Mouse (Mus musculus): ENCODE results near the gene Tmod2. TPM values are rescaled to one million over a fixed set of nuclear protein-coding genes. Genes with fewer than 3 reads are reported as not detected.
A peak's percentile ranks its signal among the peaks of the same experiment; 100 is the strongest.

The Tmod2 gene
- polyA plus RNA-seq, 1 experiment from 2014 or later: 339 TPM

- WGBS: 84% methylated on average over 13 of the region's 13 CpGs
- H3K4me2 ChIP-seq (ENCODE audit: low read length): no peak overlapping the region
- no peaks in the 10 kb centered on the region for H3K27me3 ChIP-seq (replicated peaks; ENCODE audit: control insufficient read depth, insufficient read depth, low read length)
- H3K9ac ChIP-seq (ENCODE audit: low read depth, low read length): no peak overlapping the region
- peaks cover 17% of the 10 kb centered on the region for H3K4me1 ChIP-seq (ENCODE audit: control insufficient read depth, insufficient read depth, low read depth, low read length)
- no peak overlapping the region for H3K27ac ChIP-seq (ENCODE audit: low read depth, low read length)
- no peaks in the 10 kb centered on the region for H3K36me3 ChIP-seq (ENCODE audit: control insufficient read depth, insufficient read depth, low read length)
- no peak for ATAC-seq
- H3K9me3 ChIP-seq (ENCODE audit: control insufficient read depth, low read length): no peaks in the 10 kb centered on the region
- H3K4me3 ChIP-seq (ENCODE audit: low read length): no peak overlapping the region
These were observed 50.0 kb downstream of the Tmod2 start for GRCm38 (mm10) chr9:75561040-75561669.

GRCm38 (mm10) chr9:75560353-75560752 is 50.8 kb downstream of the Tmod2 start:
- Histone ChIP-seq H3K4me3 (ENCODE audit: low read length) (no peak overlapping the region), H3K27me3 (replicated peaks; ENCODE audit: control insufficient read depth, insufficient read depth, low read length) (no peaks in the 10 kb centered on the region), H3K4me1 (ENCODE audit: control insufficient read depth, insufficient read depth, low read depth, low read length) (peaks cover 17% of the 10 kb centered on the region), H3K9ac (ENCODE audit: low read depth, low read length) (no peak overlapping the region), H3K4me2 (ENCODE audit: low read length) (peak overlapping the region; percentile 74), H3K36me3 (ENCODE audit: control insufficient read depth, insufficient read depth, low read length) (no peaks in the 10 kb centered on the region), H3K27ac (ENCODE audit: low read depth, low read length) (no peak overlapping the region), H3K9me3 (ENCODE audit: control insufficient read depth, low read length) (no peaks in the 10 kb centered on the region)
- no peak for ATAC-seq

GRCm38 (mm10) chr9:75559512-75560012 is 51.6 kb downstream of the Tmod2 start, which contains the start of gene Tmod3:
Gene Tmod3 (minus strand): TSS chr9:75559657.
- peak; percentile 97 for ATAC-seq
- H3K9me3 ChIP-seq (ENCODE audit: control insufficient read depth, low read length): no peaks in the 10 kb centered on the region
- peak within 1 kb of the TSS; percentile 88 for H3K9ac ChIP-seq (ENCODE audit: low read depth, low read length)
- peak within 1 kb of the TSS; percentile 94 for H3K4me3 ChIP-seq (ENCODE audit: low read length)
- H3K36me3 ChIP-seq (ENCODE audit: control insufficient read depth, insufficient read depth, low read length): no peaks in the 10 kb centered on the region
- H3K4me1 ChIP-seq (ENCODE audit: control insufficient read depth, insufficient read depth, low read depth, low read length): peaks cover 17% of the 10 kb centered on the region
- 2% methylated on average over 21 of the region's 21 CpGs for WGBS
- no peaks in the 10 kb centered on the region for H3K27me3 ChIP-seq (replicated peaks; ENCODE audit: control insufficient read depth, insufficient read depth, low read length)
- peak within 1 kb of the TSS; percentile 81 for H3K27ac ChIP-seq (ENCODE audit: low read depth, low read length)
- peak within 1 kb of the TSS; percentile 74 for H3K4me2 ChIP-seq (ENCODE audit: low read length)

- H3K4me1 ChIP-seq (ENCODE audit: control insufficient read depth, insufficient read depth, low read depth, low read length): peaks cover 17% of the 10 kb centered on the region
- no peaks in the 10 kb centered on the region for H3K27me3 ChIP-seq (replicated peaks; ENCODE audit: control insufficient read depth, insufficient read depth, low read length)
- peak overlapping the region; percentile 74 for H3K4me2 ChIP-seq (ENCODE audit: low read length)
- H3K27ac ChIP-seq (ENCODE audit: low read depth, low read length): peak overlapping the region; percentile 81
- H3K4me3 ChIP-seq (ENCODE audit: low read length): peak overlapping the region; percentile 94
- H3K36me3 ChIP-seq (ENCODE audit: control insufficient read depth, insufficient read depth, low read length): no peaks in the 10 kb centered on the region
- no peaks in the 10 kb centered on the region for H3K9me3 ChIP-seq (ENCODE audit: control insufficient read depth, low read length)
- peak overlapping the region; percentile 88 for H3K9ac ChIP-seq (ENCODE audit: low read depth, low read length)
- peak; percentile 85 for ATAC-seq
- WGBS: under 1% methylated on average over 47 of the region's 47 CpGs
These were observed 52.2 kb downstream of the Tmod2 start for GRCm38 (mm10) chr9:75558812-75559511.

GRCm38 (mm10) chr9:75558360-75558759 is 52.8 kb downstream of the Tmod2 start:
- Histone ChIP-seq H3K27ac (ENCODE audit: low read depth, low read length) (no peak overlapping the region), H3K27me3 (replicated peaks; ENCODE audit: control insufficient read depth, insufficient read depth, low read length) (no peaks in the 10 kb centered on the region), H3K4me1 (ENCODE audit: control insufficient read depth, insufficient read depth, low read depth, low read length) (peaks cover 17% of the 10 kb centered on the region), H3K36me3 (ENCODE audit: control insufficient read depth, insufficient read depth, low read length) (no peaks in the 10 kb centered on the region), H3K9me3 (ENCODE audit: control insufficient read depth, low read length) (no peaks in the 10 kb centered on the region), H3K9ac (ENCODE audit: low read depth, low read length) (peak overlapping the region; percentile 88), H3K4me3 (ENCODE audit: low read length) (peak overlapping the region; percentile 94), H3K4me2 (ENCODE audit: low read length) (peak overlapping the region; percentile 74)
- WGBS: 28% methylated on average over 3 of the region's 3 CpGs
- no peak for ATAC-seq

GRCm38 (mm10) chr9:75553719-75554118 is 57.4 kb downstream of the Tmod2 start:
- 69% methylated on average over 4 of the region's 4 CpGs for WGBS
- no peak for ATAC-seq

GRCm38 (mm10) chr9:75551342-75551741 is 59.8 kb downstream of the Tmod2 start:
- Histone ChIP-seq H3K9ac (ENCODE audit: low read depth, low read length) (no peak overlapping the region), H3K4me3 (ENCODE audit: low read length) (no peak overlapping the region), H3K9me3 (ENCODE audit: control insufficient read depth, low read length) (peaks cover 4% of the 10 kb centered on the region; the same call in 1 of the 2 replicates), H3K27ac (ENCODE audit: low read depth, low read length) (no peak overlapping the region), H3K4me1 (ENCODE audit: control insufficient read depth, insufficient read depth, low read depth, low read length) (0 out of 2 replicates have a peak, but pooled peaks cover 2% of the 10 kb centered on the region), H3K27me3 (replicated peaks; ENCODE audit: control insufficient read depth, insufficient read depth, low read length) (no peaks in the 10 kb centered on the region), H3K36me3 (ENCODE audit: control insufficient read depth, insufficient read depth, low read length) (no peaks in the 10 kb centered on the region), H3K4me2 (ENCODE audit: low read length) (no peak overlapping the region)
- peak; percentile 21; the same call in 1 of the 2 replicates for ATAC-seq
- WGBS: 38% methylated on average over 5 of the region's 5 CpGs

More at GRCm38 (mm10) chr9:75553719-75554118, 57.4 kb downstream of the Tmod2 start:
- Histone ChIP-seq H3K36me3 (ENCODE audit: control insufficient read depth, insufficient read depth, low read length) (no peaks in the 10 kb centered on the region), H3K9me3 (ENCODE audit: control insufficient read depth, low read length) (peaks cover 4% of the 10 kb centered on the region; the same call in 1 of the 2 replicates), H3K4me3 (ENCODE audit: low read length) (no peak overlapping the region), H3K9ac (ENCODE audit: low read depth, low read length) (no peak overlapping the region), H3K4me2 (ENCODE audit: low read length) (no peak overlapping the region), H3K4me1 (ENCODE audit: control insufficient read depth, insufficient read depth, low read depth, low read length) (peaks cover 12% of the 10 kb centered on the region), H3K27me3 (replicated peaks; ENCODE audit: control insufficient read depth, insufficient read depth, low read length) (no peaks in the 10 kb centered on the region), H3K27ac (ENCODE audit: low read depth, low read length) (no peak overlapping the region)

- Histone ChIP-seq H3K27me3 (replicated peaks; ENCODE audit: control insufficient read depth, insufficient read depth, low read length) (no peaks in the 10 kb centered on the region), H3K27ac (ENCODE audit: low read depth, low read length) (no peak overlapping the region), H3K9me3 (ENCODE audit: control insufficient read depth, low read length) (peaks cover 4% of the 10 kb centered on the region; the same call in 1 of the 2 replicates), H3K9ac (ENCODE audit: low read depth, low read length) (no peak overlapping the region), H3K4me3 (ENCODE audit: low read length) (no peak overlapping the region), H3K4me2 (ENCODE audit: low read length) (no peak overlapping the region), H3K36me3 (ENCODE audit: control insufficient read depth, insufficient read depth, low read length) (no peaks in the 10 kb centered on the region), H3K4me1 (ENCODE audit: control insufficient read depth, insufficient read depth, low read depth, low read length) (0 out of 2 replicates have a peak, but pooled peaks cover 2% of the 10 kb centered on the region)
- no peak for ATAC-seq
- 60% methylated on average over 8 of the region's 8 CpGs for WGBS
These were observed 62.1 kb downstream of the Tmod2 start for GRCm38 (mm10) chr9:75549010-75549409.

GRCm38 (mm10) chr9:75546885-75547553 is 64.1 kb downstream of the Tmod2 start:
- Histone ChIP-seq H3K4me1 (ENCODE audit: control insufficient read depth, insufficient read depth, low read depth, low read length) (0 out of 2 replicates have a peak, but pooled peaks cover 2% of the 10 kb centered on the region), H3K9ac (ENCODE audit: low read depth, low read length) (no peak overlapping the region), H3K27me3 (replicated peaks; ENCODE audit: control insufficient read depth, insufficient read depth, low read length) (no peaks in the 10 kb centered on the region), H3K4me3 (ENCODE audit: low read length) (no peak overlapping the region), H3K9me3 (ENCODE audit: control insufficient read depth, low read length) (peaks cover 4% of the 10 kb centered on the region; the same call in 1 of the 2 replicates), H3K27ac (ENCODE audit: low read depth, low read length) (no peak overlapping the region), H3K36me3 (ENCODE audit: control insufficient read depth, insufficient read depth, low read length) (no peaks in the 10 kb centered on the region), H3K4me2 (ENCODE audit: low read length) (no peak overlapping the region)
- 86% methylated on average over 12 of the region's 12 CpGs for WGBS
- ATAC-seq: no peak
